Mouse (Mus musculus) naive thymus-derived CD4-positive, alpha-beta T cell, adult 2 months (primary cell): ENCODE results near the gene Nepn.

Source experiments
- DNase-seq: peaks from one replicate; pipeline ENCODE4 v3.0.0-alpha.2; 2011; ENCODE audit warnings: low read depth

Gene Nepn

GRCm38 (mm10) chr10:52388922-52389430, at the start of gene Nepn:
TSS of gene Nepn (plus strand) at chr10:52388972.
- DNase-seq = no peak

- peak; percentile 8 for DNase-seq
Measured at GRCm38 (mm10) chr10:52343324-52343723, 45.4 kb upstream of the Nepn start.

- DNase-seq = no peak
Measured at GRCm38 (mm10) chr10:52353184-52353583, 35.6 kb upstream of the Nepn start.

DNA sequence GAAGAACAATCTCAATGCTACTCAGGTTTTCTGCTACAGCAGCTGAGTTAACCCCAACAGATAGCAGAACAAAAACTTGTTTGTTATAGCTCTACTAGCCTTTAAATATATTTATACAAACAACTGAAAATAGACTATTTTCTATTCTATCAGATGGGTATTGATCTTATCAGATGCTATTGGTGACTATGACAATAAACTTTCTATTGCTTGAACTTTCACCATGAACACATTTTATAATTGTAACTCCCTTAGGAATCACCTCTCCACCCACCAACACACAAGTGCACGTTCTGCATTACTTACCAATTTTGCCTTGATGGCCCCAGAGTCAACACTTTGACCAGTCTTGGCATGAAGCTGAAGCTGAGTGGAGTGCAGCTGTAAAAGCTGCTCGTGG, 30.3 kb upstream of the Nepn start, which contains the start of gene Gm26741:
TSS of gene Gm26741 (plus strand) at position 301 of the 400 bp plus-strand sequence.
- DNase-seq = no peak

- no peak for DNase-seq
Measured at GRCm38 (mm10) chr10:52360241-52360735, 28.5 kb upstream of the Nepn start.

- no peak for DNase-seq
Measured at GRCm38 (mm10) chr10:52360862-52361609, 27.7 kb upstream of the Nepn start.

GRCm38 (mm10) chr10:52368376-52368775, 20.4 kb upstream of the Nepn start:
- no peak for DNase-seq

DNA sequence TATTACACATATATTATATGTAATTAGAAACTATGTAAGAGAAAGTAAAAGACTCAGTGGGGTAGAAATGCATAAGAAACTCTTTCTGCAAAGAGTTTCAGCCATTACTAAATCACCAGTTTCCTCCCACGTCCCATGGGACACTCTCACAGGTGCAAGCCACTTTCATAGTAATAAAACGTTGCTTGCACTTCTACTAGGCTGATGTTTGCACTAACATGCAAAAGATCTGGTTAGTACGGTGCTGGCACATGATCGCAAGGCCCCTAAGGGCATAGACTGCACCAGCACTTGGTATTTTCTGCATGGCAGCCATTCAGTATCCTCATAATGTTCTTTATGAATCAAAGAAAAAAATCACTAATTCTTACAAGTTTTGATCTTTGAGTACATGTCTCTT, 14.9 kb upstream of the Nepn start:
- DNase-seq = no peak

GRCm38 (mm10) chr10:52374651-52375050, 14.1 kb upstream of the Nepn start:
- no peak for DNase-seq

DNA sequence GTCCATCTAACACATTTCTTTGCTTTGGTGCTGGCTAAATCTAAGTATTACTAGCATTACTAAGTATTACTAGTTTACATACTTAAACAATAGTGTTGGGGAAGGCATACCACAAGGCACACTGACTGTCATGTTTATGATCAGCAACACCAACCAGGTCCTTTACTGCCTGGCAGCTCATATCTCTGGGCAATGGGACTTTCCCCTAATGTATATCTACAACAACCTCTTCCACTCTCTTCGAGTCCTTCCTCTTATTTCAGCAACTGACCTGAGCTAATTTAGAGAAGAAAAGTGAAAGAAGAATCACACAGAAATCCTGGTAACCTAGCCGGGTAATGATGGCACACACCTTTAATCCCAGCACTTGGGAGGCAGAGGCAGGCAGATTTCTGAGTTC, 12.3 kb upstream of the Nepn start:
- DNase-seq = no peak

DNA sequence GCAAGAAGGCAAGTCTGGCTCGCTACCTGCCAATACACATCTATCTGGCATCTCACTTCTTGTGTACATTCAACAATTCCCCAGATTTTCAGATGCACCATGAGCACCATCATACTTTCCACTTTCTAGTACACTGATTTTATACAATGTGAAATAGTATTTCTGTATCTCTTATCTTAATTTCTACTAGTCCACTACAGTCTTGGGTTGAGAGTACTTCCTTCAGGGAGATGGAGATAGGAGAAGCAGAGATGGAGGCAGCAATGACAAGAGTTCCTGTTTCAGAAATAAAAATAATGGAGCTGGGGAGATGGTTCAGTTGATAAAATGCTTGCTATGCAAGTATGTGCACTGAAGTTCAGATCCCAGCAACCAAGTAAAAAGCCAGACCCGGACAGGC, 11.0 kb upstream of the Nepn start:
- no peak for DNase-seq

GRCm38 (mm10) chr10:52381321-52381801, 7.4 kb upstream of the Nepn start:
- DNase-seq = peak; percentile 49

DNA sequence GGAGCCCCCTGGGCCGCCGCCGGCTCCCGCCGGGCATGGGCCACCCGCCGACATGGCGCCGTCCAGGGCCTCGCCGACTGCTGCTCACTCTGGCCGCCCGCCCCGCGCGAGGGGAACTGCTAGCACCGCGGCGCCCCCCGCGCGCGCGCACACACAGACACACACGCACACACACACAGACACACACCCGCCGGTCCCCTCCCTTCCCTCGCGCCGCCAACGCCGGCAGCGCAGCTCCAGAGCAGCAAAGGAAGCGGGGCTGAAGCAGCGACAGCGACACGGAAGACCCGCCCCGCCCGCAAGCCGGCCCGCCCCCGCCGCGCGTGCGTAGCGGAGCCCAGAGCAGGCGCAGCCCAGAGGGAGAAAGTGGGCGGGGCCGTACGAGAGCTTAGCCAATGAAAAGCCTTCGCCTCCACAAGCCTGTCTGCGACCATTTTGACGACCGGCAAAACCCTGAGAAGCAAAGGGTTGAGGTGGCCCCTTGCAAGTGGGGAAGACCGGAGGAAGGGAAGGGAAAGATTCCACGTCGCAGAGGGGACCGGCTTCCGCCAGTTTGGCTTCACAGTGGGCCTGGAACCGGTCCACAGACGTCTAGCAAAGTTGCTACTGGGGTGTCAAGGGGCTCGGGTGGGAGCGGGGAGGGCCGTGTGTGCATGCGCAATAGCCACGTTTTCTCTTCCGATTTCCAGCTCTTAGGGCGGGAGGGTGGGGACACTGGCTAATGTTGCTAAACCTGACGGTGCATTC, 6.8 kb upstream of the Nepn start, which contains the start of gene Gopc:
TSS of gene Gopc (minus strand) at position 280 of the 747 bp plus-strand sequence.
- DNase-seq = peak; percentile 98

DNA sequence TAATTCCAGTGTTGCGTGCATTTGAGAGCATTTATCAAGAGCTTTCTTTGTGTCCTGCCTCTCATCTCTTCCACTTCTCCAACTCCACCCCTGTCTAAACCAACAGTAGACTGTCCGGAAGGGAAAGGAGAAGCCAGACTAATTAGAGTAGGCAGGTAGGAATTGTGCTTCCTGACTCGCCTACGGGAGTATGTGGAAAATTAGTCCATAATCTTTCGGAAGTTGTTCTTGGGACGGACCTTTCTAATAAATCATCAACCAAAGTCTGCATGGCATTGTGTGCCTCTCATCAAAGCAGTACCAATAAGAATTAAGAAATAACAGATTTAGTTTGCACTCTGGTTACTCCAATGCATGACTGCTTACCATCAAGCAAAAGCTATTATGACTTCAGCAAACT, 5.8 kb upstream of the Nepn start:
- DNase-seq = no peak

DNA sequence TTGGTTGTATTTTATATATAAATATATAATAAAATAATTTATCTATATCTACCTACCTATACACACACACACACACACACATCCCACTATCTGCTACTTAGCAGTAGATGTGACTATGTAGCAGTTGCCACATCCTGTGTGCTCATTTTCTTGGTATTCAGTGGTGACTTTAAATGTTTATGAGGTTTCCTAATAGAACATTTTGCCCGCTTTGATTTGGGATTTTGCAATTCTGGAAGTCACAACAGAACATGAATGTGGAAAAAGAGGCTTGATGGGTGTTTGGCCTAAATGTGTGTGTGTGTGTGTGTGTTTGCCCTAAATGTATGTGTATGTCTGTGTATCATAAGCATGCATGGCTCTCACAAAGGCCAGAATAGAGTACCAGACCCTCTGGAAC, 5.2 kb upstream of the Nepn start:
- no peak for DNase-seq

DNA sequence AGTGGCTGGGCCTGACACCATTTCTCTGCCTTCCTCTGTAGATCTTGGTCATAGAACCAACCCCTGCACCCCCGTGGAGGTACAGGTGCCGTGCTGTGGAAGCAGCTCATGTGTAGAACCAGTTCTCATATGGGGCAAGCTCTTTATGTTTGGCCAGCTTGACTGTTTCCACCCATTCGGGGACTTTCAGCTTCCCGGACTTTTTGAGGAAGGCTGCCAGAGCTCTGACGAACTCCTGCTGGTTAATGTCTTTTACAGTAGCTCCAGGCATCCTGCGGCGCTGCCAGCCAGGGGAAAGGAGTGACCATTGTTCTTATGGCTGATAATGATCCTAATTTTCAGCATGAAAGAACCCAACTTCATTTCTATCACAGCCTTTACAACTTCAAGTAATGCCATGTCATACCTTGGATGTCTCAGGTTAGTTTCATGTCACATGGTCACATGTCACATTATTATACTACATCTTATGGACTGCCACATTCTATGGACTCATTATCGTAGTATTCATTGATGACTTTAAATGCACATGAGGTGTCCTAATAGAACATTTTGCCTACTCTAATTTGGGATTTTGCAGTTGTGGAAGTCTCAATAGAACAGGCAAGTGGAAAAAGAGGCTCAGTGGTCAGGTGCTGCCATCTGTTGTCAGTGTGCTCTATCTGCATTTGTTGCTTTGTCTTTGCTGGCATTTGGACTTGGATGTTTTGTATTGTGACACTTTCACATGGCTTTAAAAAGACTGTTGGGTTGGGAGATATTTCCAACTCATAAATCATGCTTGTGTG, 3.8 kb upstream of the Nepn start:
- peak; percentile 69 for DNase-seq

DNA sequence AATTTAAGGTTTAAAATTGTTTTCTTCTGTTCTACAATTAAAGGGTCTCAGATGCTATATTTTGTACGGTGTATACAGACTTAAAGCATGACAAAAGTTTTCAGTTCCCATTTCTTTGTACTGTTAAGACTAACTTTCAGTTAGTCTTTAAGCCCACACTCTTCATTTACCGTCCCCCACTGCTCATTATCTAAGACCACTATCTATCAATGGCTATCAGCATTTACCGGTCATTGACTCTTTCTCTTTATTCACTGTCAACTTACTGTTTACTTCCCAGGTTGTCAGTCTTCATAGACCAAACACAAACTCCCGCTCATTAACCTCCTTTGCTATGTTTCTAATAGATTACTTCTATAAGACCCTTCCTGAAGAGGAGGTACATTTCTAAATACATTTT, 1.6 kb upstream of the Nepn start:
- DNase-seq = no peak

GRCm38 (mm10) chr10:52389438-52389837, 666 bp downstream of the Nepn start:
- no peak for DNase-seq

DNA sequence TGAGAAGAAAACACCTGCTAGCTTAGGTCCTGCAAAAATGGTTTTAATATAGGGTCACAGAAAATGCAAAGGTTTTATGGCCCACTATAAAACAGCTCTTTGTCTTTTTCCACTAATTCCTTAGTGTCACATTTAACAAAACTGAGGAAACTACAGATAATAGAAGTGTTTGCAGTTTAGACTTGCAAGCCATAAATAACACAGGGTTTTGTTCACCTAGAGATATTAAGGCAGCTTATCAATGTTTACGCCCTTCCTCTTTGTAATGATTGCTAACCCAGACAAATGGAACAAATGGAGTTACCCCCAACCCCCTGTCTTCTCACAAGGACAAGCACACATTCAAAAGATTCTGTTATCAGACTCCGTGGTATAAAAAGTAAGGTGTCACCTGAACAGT, 2.4 kb downstream of the Nepn start:
- no peak for DNase-seq

- no peak for DNase-seq
Measured at GRCm38 (mm10) chr10:52396647-52397046, 7.9 kb downstream of the Nepn start.

GRCm38 (mm10) chr10:52398715-52399114, 9.9 kb downstream of the Nepn start:
- no peak for DNase-seq

- DNase-seq = no peak
Measured at GRCm38 (mm10) chr10:52399722-52400121, 10.9 kb downstream of the Nepn start.
